Mouse (Mus musculus) adrenal gland, postnatal 25 days (tissue): Measurements from ENCODE around the gene Hmbs. TPM values are rescaled to one million over a fixed set of nuclear protein-coding genes. Genes with fewer than 3 reads are reported as not detected.
A peak's percentile ranks its signal among the peaks of the same experiment; 100 is the strongest.

Experiments used
- DNase-seq: peaks from one replicate; pipeline ENCODE4 v3.0.0; 2021; ENCODE audit warnings: mixed read lengths
- microRNA-seq, 2 experiments: library from miRNA; unstranded; fragments of <30 nt; microRNA quantifications; one replicate each; pipeline ENCODE4 v1.2.0; 2021
- total RNA-seq: library from RNA; stranded (reverse); gene quantifications from 2 replicates; pipeline ENCODE4 v1.2.3, GENCODE M21; 2021

Gene Hmbs
- total RNA-seq, 1 experiment from 2014 or later = 102 TPM

- peak; percentile 61 for DNase-seq
Observed at GRCm38 (mm10) chr9:44288076-44288958, 55.7 kb downstream of the Hmbs start, which contains the start of gene Abcg4. Abcg4 (minus strand) TSS chr9:44288615.

DNA sequence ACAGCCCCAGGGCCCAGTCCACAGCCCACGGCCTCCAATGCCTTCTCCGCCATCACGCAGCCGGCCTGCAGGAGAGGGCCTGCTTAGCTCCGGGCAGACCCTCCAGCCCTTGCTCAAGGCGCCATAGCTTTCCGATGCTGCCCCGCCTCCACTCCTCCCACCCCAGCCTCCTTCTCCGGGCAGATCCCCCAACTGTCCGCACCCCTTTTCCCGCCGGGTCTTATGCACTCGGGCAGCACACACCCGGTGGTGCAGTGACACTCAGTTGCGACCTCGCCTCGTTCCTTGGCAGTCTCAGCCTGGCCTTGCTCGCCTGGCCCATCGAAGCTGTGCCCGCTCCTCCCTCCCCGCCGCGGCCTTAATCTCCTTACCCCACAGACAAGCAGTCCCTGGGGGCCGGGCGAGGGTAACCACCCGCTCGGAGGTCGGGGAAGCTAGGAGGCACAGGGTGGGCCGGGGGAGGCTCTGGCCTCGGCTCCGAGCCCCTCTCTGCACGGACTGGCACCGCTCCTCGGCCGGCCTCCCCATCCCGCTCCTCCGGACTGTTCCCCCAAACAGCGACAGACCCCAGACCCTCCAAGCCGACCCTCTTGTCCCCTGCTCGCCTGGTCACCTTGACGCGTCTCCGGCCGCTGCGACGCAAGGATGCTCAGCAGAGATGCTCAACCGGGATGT, 56.5 kb downstream of the Hmbs start:
- peak; percentile 58 for DNase-seq

- no peak for DNase-seq
Observed at GRCm38 (mm10) chr9:44287003-44287400, 57.0 kb downstream of the Hmbs start.

Small RNA genes within 50 kb of the gene (microRNA-seq; reads per million reads assigned to microRNA genes)
- gene Gm44335 = 0.34 to 0.36 reads per million in 2 experiments

Other genes starting within 250 kb of the Hmbs start
- gene Mfrp, start 242.5 kb downstream of the Hmbs start, total RNA-seq = not detected in 2 replicates
- 9.9 and 10.9 TPM in 2 replicates for gene C1qtnf5, start 237.0 kb downstream of the Hmbs start, total RNA-seq
- gene Gm49380, start 230.7 kb downstream of the Hmbs start, total RNA-seq = 0.82 and 1.5 TPM in 2 replicates
- gene Rnf26, start 230.7 kb downstream of the Hmbs start, total RNA-seq = 30.3 and 36.4 TPM in 2 replicates
- 32.2 and 32.9 TPM in 2 replicates for gene Mcam, start 209.8 kb downstream of the Hmbs start, total RNA-seq
- 32.7 and 36.2 TPM in 2 replicates for gene Cbl, start 110.2 kb downstream of the Hmbs start, total RNA-seq
- gene Ccdc153, start 103.6 kb downstream of the Hmbs start, total RNA-seq = 2.0 and 3.7 TPM in 2 replicates
- 0.27 TPM in 1 of 2 replicates, not detected in the other for gene Pdzd3, start 92.8 kb downstream of the Hmbs start, total RNA-seq
- gene Nlrx1, start 75.6 kb downstream of the Hmbs start, total RNA-seq = 18.5 and 34.8 TPM in 2 replicates
- gene Abcg4, start 55.6 kb downstream of the Hmbs start, total RNA-seq = 39.1 and 43.4 TPM in 2 replicates
- 23.6 and 29.3 TPM in 2 replicates for gene Hinfp, start 38.6 kb downstream of the Hmbs start, total RNA-seq
- 43.3 and 48.8 TPM in 2 replicates for gene C2cd2l, start 23.9 kb downstream of the Hmbs start, total RNA-seq
- 34.3 and 34.5 TPM in 2 replicates for gene Dpagt1, start 18.2 kb downstream of the Hmbs start, total RNA-seq
- gene H2afx, start 9.5 kb downstream of the Hmbs start, total RNA-seq = 56.5 and 65.2 TPM in 2 replicates
- 52.4 and 74.6 TPM in 2 replicates for gene Vps11, start 17.4 kb upstream of the Hmbs start, total RNA-seq
- gene Hyou1, start 35.3 kb upstream of the Hmbs start, total RNA-seq = 144 and 148 TPM in 2 replicates
- gene Slc37a4, start 52.6 kb upstream of the Hmbs start, total RNA-seq = 21.4 and 27.1 TPM in 2 replicates
- gene Rps25, start 62.9 kb upstream of the Hmbs start, total RNA-seq = 1,083 and 1,176 TPM in 2 replicates
- gene Trappc4, start 63.4 kb upstream of the Hmbs start, total RNA-seq = 89.7 and 92.0 TPM in 2 replicates
- gene Ccdc84, start 74.3 kb upstream of the Hmbs start, total RNA-seq = 20.4 and 21.9 TPM in 2 replicates
- gene Foxr1, start 96.9 kb upstream of the Hmbs start, total RNA-seq = not detected in 2 replicates
- gene Upk2, start 110.7 kb upstream of the Hmbs start, total RNA-seq = not detected in 2 replicates
- gene Bcl9l, start 138.6 kb upstream of the Hmbs start, total RNA-seq = 56.0 and 82.0 TPM in 2 replicates
- 0.18 TPM in 1 of 2 replicates, not detected in the other for gene Cxcr5, start 217.6 kb upstream of the Hmbs start, total RNA-seq